9 mouse cellular contexts compared by ENCODE assay signal in genomic region chr2:157559858-157560257, GRCm38 (mm10). TPM values are rescaled to one million over a fixed set of nuclear protein-coding genes. Genes with fewer than 3 reads are reported as not detected.
DNase-seq lines count a peak whose midpoint lies in the region; ATAC-seq and TF ChIP-seq lines count a peak whose summit lies in the region.
"Had no signal": no experiment of that assay in that cellular context is flagged by ENCODE, and none has a peak within 500 bp of the region (broad histone marks: within the 10 kb centered on the region; RNA-seq: fewer than 3 reads in every experiment).

Nnat (plus strand) TSS chr2:157560078.

- intact Hi-C loops in heart, postnatal 14 days (cut with DNase I): no loop called here

- WGBS in heart, embryonic 12.5 days: 52% methylated on average over 27 of the region's 27 CpGs
- WGBS in hindbrain, embryonic 14.5 days: 50% methylated on average over 27 of the region's 27 CpGs
- 67% methylated on average over 27 of the region's 27 CpGs for WGBS in liver, adult 2 months

- TF ChIP-seq CTCF in liver, adult 2 months (IDR thresholded peaks at IDR 0.05; ENCODE audit: low read depth, low read length): no peak

- H3K4me3 ChIP-seq in heart, embryonic 12.5 days: peak within 1 kb of the TSS; percentile 50
- peak within 1 kb of the TSS; percentile 56 for H3K4me3 ChIP-seq in hindbrain, embryonic 14.5 days (replicated peaks; ENCODE audit: low read length)
- H3K4me3 ChIP-seq in liver, adult 2 months (ENCODE audit: insufficient read depth, low read depth, low read length): peak within 1 kb of the TSS; percentile 13; the same call in 1 of the 2 replicates

- peaks cover 36% of the 10 kb centered on the region for H3K4me1 ChIP-seq in heart, embryonic 12.5 days (replicated peaks)
- H3K4me1 ChIP-seq in hindbrain, embryonic 14.5 days (replicated peaks; ENCODE audit: control insufficient read depth, insufficient read depth, low read length): peaks cover 16% of the 10 kb centered on the region
- H3K4me1 ChIP-seq in liver, adult 2 months (ENCODE audit: control insufficient read depth, insufficient read depth, low read length): peaks cover 8% of the 10 kb centered on the region

- H3K27me3 ChIP-seq in heart, embryonic 12.5 days (replicated peaks): no peaks in the 10 kb centered on the region
- no peaks in the 10 kb centered on the region for H3K27me3 ChIP-seq in hindbrain, embryonic 14.5 days (ENCODE audit: control insufficient read depth, insufficient read depth, low read length)
- H3K27me3 ChIP-seq in liver, adult 2 months (ENCODE audit: control insufficient read depth, insufficient read depth, low read length): no peaks in the 10 kb centered on the region
- H3K27me3 ChIP-seq: Patski had no signal

- peaks cover 47% of the 10 kb centered on the region for H3K79me2 ChIP-seq in liver, adult 2 months (ENCODE audit: control insufficient read depth, insufficient read depth, low read length)

- ATAC-seq in heart, embryonic 12.5 days (ENCODE audit: insufficient number of reproducible peaks, low FRiP score): no peak
- ATAC-seq in hindbrain, embryonic 14.5 days (ENCODE audit: low FRiP score): peak; percentile 66
- ATAC-seq in monocyte, adult 5-6 weeks (replicated peaks; ENCODE audit: insufficient number of reproducible peaks, low FRiP score, low TSS enrichment, poor library complexity, severe bottlenecking): no peak
- ATAC-seq: Patski had no signal

- no peak within 1 kb of the TSS for H3K27ac ChIP-seq in heart, embryonic 12.5 days (ENCODE audit: poor library complexity, severe bottlenecking)
- peak within 1 kb of the TSS; percentile 93 for H3K27ac ChIP-seq in hindbrain, embryonic 14.5 days
- H3K27ac ChIP-seq in liver, adult 2 months (replicated peaks; ENCODE audit: insufficient read depth, low read depth, low read length): no peak within 1 kb of the TSS

- peak within 1 kb of the TSS; percentile 90 for H3K4me2 ChIP-seq in heart, embryonic 12.5 days
- peak within 1 kb of the TSS; percentile 74 for H3K4me2 ChIP-seq in hindbrain, embryonic 14.5 days (replicated peaks)

- peak within 1 kb of the TSS; percentile 78 for H3K9ac ChIP-seq in heart, embryonic 12.5 days
- peak within 1 kb of the TSS; percentile 99 for H3K9ac ChIP-seq in hindbrain, embryonic 14.5 days
- H3K9ac ChIP-seq in liver, adult 2 months (ENCODE audit: low read depth, low read length): no peak within 1 kb of the TSS

- DNase-seq in heart, postnatal 14 days: no peak
- peak; percentile 39 for DNase-seq in Muller cell, postnatal 12 days (ENCODE audit: inconsistent ontology term)
- peak; percentile 91 for DNase-seq in embryo, embryonic 10.5 days (ENCODE audit: low spot score)
- peak; percentile 90 for DNase-seq in hindbrain, embryonic 14.5 days (ENCODE audit: low spot score)
- no peak for DNase-seq in liver, adult 2 months (ENCODE audit: extremely low read depth, low read depth, low spot score)
- peak; percentile 93 for DNase-seq in retina, postnatal 1 day

- peaks cover 53% of the 10 kb centered on the region for H3K9me3 ChIP-seq in heart, embryonic 12.5 days (replicated peaks)
- H3K9me3 ChIP-seq in hindbrain, embryonic 14.5 days (ENCODE audit: control insufficient read depth, low read length): peaks cover 42% of the 10 kb centered on the region

- H3K36me3 ChIP-seq in heart, embryonic 12.5 days: peaks cover 82% of the 10 kb centered on the region
- H3K36me3 ChIP-seq in hindbrain, embryonic 14.5 days (replicated peaks; ENCODE audit: control insufficient read depth, insufficient read depth): peaks cover 54% of the 10 kb centered on the region
- H3K36me3 ChIP-seq in liver, adult 2 months (ENCODE audit: control insufficient read depth, insufficient read depth, low read length): no peaks in the 10 kb centered on the region

- no peak for TF ChIP-seq POLR2A in liver, adult 2 months (IDR thresholded peaks at IDR 0.05; ENCODE audit: extremely low read depth, insufficient read depth, low read length)

RNA-seq across cellular contexts. Expression of gene Nnat, which starts in this region (rescaled TPM):
- polyA plus RNA-seq in heart, embryonic 12.5 days (2016; fragmentation: Nextera tagmentation; extraction: Ambion mirVana): 169 and 173 TPM in 2 replicates
- total RNA-seq in heart, postnatal 14 days (2021): 1 to 10 TPM; 3.6 to 7.5 TPM
- polyA plus RNA-seq in hindbrain, embryonic 14.5 days (2014; fragmentation: Nextera tagmentation; extraction: Ambion mirVana): 4,569 and 4,588 TPM in 2 replicates
- 0.34 TPM in 1 of 2 replicates, not detected in the other for total RNA-seq in liver, adult 2 months (2014; rRNA removed)
- polyA plus RNA-seq in liver, adult 2 months (2012; rRNA removed): 0.24 TPM in 1 of 2 replicates, not detected in the other
- total RNA-seq in monocyte, adult 5-6 weeks (2017): 0.85 to 2.6 TPM in 2 of 3 replicates, not detected in the other

Comparison
In these comparisons a context has a peak if more than half of its experiments do, and no peak if none do; other contexts are left out.
1. RNA of gene Nnat (polyA plus RNA-seq): 4,569 to 4,588 TPM in hindbrain, embryonic 14.5 days and 169 to 173 TPM in heart, embryonic 12.5 days; 0.24 TPM in liver, adult 2 months; every median in the first group is over 100 times any median in the second.
2. RNA of gene Nnat (polyA plus RNA-seq): 4,569 to 4,588 TPM in hindbrain, embryonic 14.5 days; 169 to 173 TPM in heart, embryonic 12.5 days; every median in the first group is over 10 times any median in the second.
3. DNase-seq: peak in Muller cell, postnatal 12 days (single experiment), embryo, embryonic 10.5 days (single experiment), hindbrain, embryonic 14.5 days (single experiment) and retina, postnatal 1 day (single experiment); none in heart, postnatal 14 days (0 of 2) and liver, adult 2 months (single experiment).
4. Peak in every context shown above with its lines, with median percentiles within 50 percentile points of each other: H3K4me3 ChIP-seq.